Mouse (Mus musculus): ENCODE measurements around the gene Olfr195. TPM values are rescaled to one million over a fixed set of nuclear protein-coding genes. Genes with fewer than 3 reads are reported as not detected.

The Olfr195 gene
- total RNA-seq, 1 experiment, result not detected

- Histone ChIP-seq H3K36me3 (ENCODE audit: control insufficient read depth, insufficient read depth, low read length, poor library complexity, severe bottlenecking) (no peaks in the 10 kb centered on the region), H3K9me3 (ENCODE audit: control insufficient read depth, insufficient read depth, low read depth, low read length) (no peaks in the 10 kb centered on the region), H3K27ac (ENCODE audit: insufficient read depth, low read depth, low read length, poor library complexity, severe bottlenecking) (no peak overlapping the region), H3K4me3 (ENCODE audit: insufficient read depth in 1 of 2, low read depth in 1 of 2, low read length in 2 of 2, poor library complexity in 1 of 2, severe bottlenecking in 1 of 2) (no peak overlapping the region), H3K4me1 (ENCODE audit: control insufficient read depth in 2 of 2, insufficient read depth in 2 of 2, low read length in 2 of 2, poor library complexity in 1 of 2) (no peaks in the 10 kb centered on the region), H3K9ac (ENCODE audit: insufficient read depth, low read depth, low read length, poor library complexity, severe bottlenecking) (no peak overlapping the region)
- no peak for TF ChIP-seq ZC3H11A (IDR thresholded peaks at IDR 0.05; ENCODE audit: borderline replicate concordance, low read depth, low read length)
- no peak for TF ChIP-seq MAFK (IDR thresholded peaks at IDR 0.05; ENCODE audit: insufficient read depth, low read depth, low read length)
- no peak for TF ChIP-seq CHD2 (IDR thresholded peaks at IDR 0.05; ENCODE audit: low read depth, low read length)
- TF ChIP-seq HCFC1 (IDR thresholded peaks at IDR 0.05; ENCODE audit: borderline replicate concordance, insufficient read depth, low read length), result no peak
- TF ChIP-seq ZNF384 (IDR thresholded peaks at IDR 0.05; ENCODE audit: low read depth, low read length), result no peak
- DNase-seq (ENCODE audit: low read depth, low spot score), result no peak
- in situ Hi-C loops (cut with MboI; ENCODE audit: low sequenced_read_pairs in 2 of 2, unreplicated experiment in 2 of 2), result no loop called here
Observed at GRCm38 (mm10) chr16:59130740-59131139, 16.1 kb upstream of the Olfr195 start.

- no peak overlapping the region for H3K9ac ChIP-seq (ENCODE audit: insufficient read depth, low read depth, low read length, poor library complexity, severe bottlenecking)
- H3K9me3 ChIP-seq (ENCODE audit: control insufficient read depth, insufficient read depth, low read depth, low read length), result no peaks in the 10 kb centered on the region
- no peak for TF ChIP-seq CHD2 (IDR thresholded peaks at IDR 0.05; ENCODE audit: low read depth, low read length)
- TF ChIP-seq ZNF384 (IDR thresholded peaks at IDR 0.05; ENCODE audit: low read depth, low read length), result no peak
- no peak for TF ChIP-seq ZC3H11A (IDR thresholded peaks at IDR 0.05; ENCODE audit: borderline replicate concordance, low read depth, low read length)
- TF ChIP-seq HCFC1 (IDR thresholded peaks at IDR 0.05; ENCODE audit: borderline replicate concordance, insufficient read depth, low read length), result no peak
- no peak for TF ChIP-seq MAFK (IDR thresholded peaks at IDR 0.05; ENCODE audit: insufficient read depth, low read depth, low read length)
- H3K36me3 ChIP-seq (ENCODE audit: control insufficient read depth, insufficient read depth, low read length, poor library complexity, severe bottlenecking), result no peaks in the 10 kb centered on the region
- DNase-seq (ENCODE audit: low read depth, low spot score), result no peak
- H3K4me3 ChIP-seq (ENCODE audit: insufficient read depth in 1 of 2, low read depth in 1 of 2, low read length in 2 of 2, poor library complexity in 1 of 2, severe bottlenecking in 1 of 2), result no peak overlapping the region
- no peaks in the 10 kb centered on the region for H3K4me1 ChIP-seq (ENCODE audit: control insufficient read depth in 2 of 2, insufficient read depth in 2 of 2, low read length in 2 of 2, poor library complexity in 1 of 2)
- no peak overlapping the region for H3K27ac ChIP-seq (ENCODE audit: insufficient read depth, low read depth, low read length, poor library complexity, severe bottlenecking)
- in situ Hi-C loops (cut with MboI; ENCODE audit: low sequenced_read_pairs in 2 of 2, unreplicated experiment in 2 of 2), result no loop called here
Observed at GRCm38 (mm10) chr16:59141105-59141504, 5.7 kb upstream of the Olfr195 start.

GRCm38 (mm10) chr16:59151996-59152395 lies 5.2 kb downstream of the Olfr195 start:
- no peak overlapping the region for H3K9ac ChIP-seq (ENCODE audit: insufficient read depth, low read depth, low read length, poor library complexity, severe bottlenecking)
- no peak for DNase-seq (ENCODE audit: low read depth, low spot score)
- H3K27ac ChIP-seq (ENCODE audit: insufficient read depth, low read depth, low read length, poor library complexity, severe bottlenecking), result no peak overlapping the region
- H3K4me1 ChIP-seq (ENCODE audit: control insufficient read depth in 2 of 2, insufficient read depth in 2 of 2, low read length in 2 of 2, poor library complexity in 1 of 2), result no peaks in the 10 kb centered on the region
- H3K4me3 ChIP-seq (ENCODE audit: insufficient read depth in 1 of 2, low read depth in 1 of 2, low read length in 2 of 2, poor library complexity in 1 of 2, severe bottlenecking in 1 of 2), result no peak overlapping the region
- H3K36me3 ChIP-seq (ENCODE audit: control insufficient read depth, insufficient read depth, low read length, poor library complexity, severe bottlenecking), result no peaks in the 10 kb centered on the region
- in situ Hi-C loops (cut with MboI; ENCODE audit: low sequenced_read_pairs in 2 of 2, unreplicated experiment in 2 of 2), result no loop called here
- TF ChIP-seq MAFK (IDR thresholded peaks at IDR 0.05; ENCODE audit: insufficient read depth, low read depth, low read length), result no peak
- no peak for TF ChIP-seq ZNF384 (IDR thresholded peaks at IDR 0.05; ENCODE audit: low read depth, low read length)
- H3K9me3 ChIP-seq (ENCODE audit: control insufficient read depth, insufficient read depth, low read depth, low read length), result no peaks in the 10 kb centered on the region

- Histone ChIP-seq H3K4me1 (ENCODE audit: control insufficient read depth in 2 of 2, insufficient read depth in 2 of 2, low read length in 2 of 2, poor library complexity in 1 of 2) (no peaks in the 10 kb centered on the region), H3K9ac (ENCODE audit: insufficient read depth, low read depth, low read length, poor library complexity, severe bottlenecking) (no peak within 1 kb of the TSS), H3K4me3 (ENCODE audit: insufficient read depth in 1 of 2, low read depth in 1 of 2, low read length in 2 of 2, poor library complexity in 1 of 2, severe bottlenecking in 1 of 2) (no peak within 1 kb of the TSS), H3K36me3 (ENCODE audit: control insufficient read depth, insufficient read depth, low read length, poor library complexity, severe bottlenecking) (no peaks in the 10 kb centered on the region), H3K9me3 (ENCODE audit: control insufficient read depth, insufficient read depth, low read depth, low read length) (no peaks in the 10 kb centered on the region), H3K27ac (ENCODE audit: insufficient read depth, low read depth, low read length, poor library complexity, severe bottlenecking) (no peak within 1 kb of the TSS)
- DNase-seq (ENCODE audit: low read depth, low spot score), result no peak
- TF ChIP-seq ZC3H11A (IDR thresholded peaks at IDR 0.05; ENCODE audit: borderline replicate concordance, low read depth, low read length) (no peak), HCFC1 (IDR thresholded peaks at IDR 0.05; ENCODE audit: borderline replicate concordance, insufficient read depth, low read length) (no peak), CHD2 (IDR thresholded peaks at IDR 0.05; ENCODE audit: low read depth, low read length) (no peak), ZNF384 (IDR thresholded peaks at IDR 0.05; ENCODE audit: low read depth, low read length) (no peak), MAFK (IDR thresholded peaks at IDR 0.05; ENCODE audit: insufficient read depth, low read depth, low read length) (no peak)
- in situ Hi-C loops (cut with MboI; ENCODE audit: low sequenced_read_pairs in 2 of 2, unreplicated experiment in 2 of 2), result no loop called here
Observed at GRCm38 (mm10) chr16:59170354-59170753, 23.5 kb downstream of the Olfr195 start, which contains the start of gene Olfr196. Gene Olfr196, minus strand, starts transcription at chr16:59170454.

Other genes with a start within 250 kb of the Olfr195 start
- gene Olfr181, start 218.3 kb upstream of the Olfr195 start, total RNA-seq (2012; rRNA removed), result not detected in 2 replicates
- gene Olfr180, start 217.7 kb upstream of the Olfr195 start, total RNA-seq (2012; rRNA removed), result not detected in 2 replicates
- gene Olfr183, start 151.7 kb upstream of the Olfr195 start, total RNA-seq (2012; rRNA removed), result not detected in 2 replicates
- gene Olfr186, start 116.8 kb upstream of the Olfr195 start, total RNA-seq (2012; rRNA removed), result not detected in 2 replicates
- gene Olfr187, start 107.3 kb upstream of the Olfr195 start, total RNA-seq (2012; rRNA removed), result not detected in 2 replicates
- not detected in 2 replicates for gene Olfr190, start 69.0 kb upstream of the Olfr195 start, total RNA-seq (2012; rRNA removed)
- gene Olfr191, start 57.2 kb upstream of the Olfr195 start, total RNA-seq (2012; rRNA removed), result not detected in 2 replicates
- not detected in 2 replicates for gene Olfr193, start 35.2 kb upstream of the Olfr195 start, total RNA-seq (2012; rRNA removed)
- gene Olfr194, start 26.0 kb upstream of the Olfr195 start, total RNA-seq (2012; rRNA removed), result not detected in 2 replicates
- gene Olfr196, start 23.4 kb downstream of the Olfr195 start, total RNA-seq (2012; rRNA removed), result not detected in 2 replicates
- gene Olfr198, start 56.5 kb downstream of the Olfr195 start, total RNA-seq (2012; rRNA removed), result not detected in 2 replicates
- gene Olfr199, start 72.7 kb downstream of the Olfr195 start, total RNA-seq (2012; rRNA removed), result not detected in 2 replicates
- not detected in 2 replicates for gene Olfr201, start 125.6 kb downstream of the Olfr195 start, total RNA-seq (2012; rRNA removed)
- not detected in 2 replicates for gene Olfr202, start 139.7 kb downstream of the Olfr195 start, total RNA-seq (2012; rRNA removed)
- gene Olfr203, start 151.8 kb downstream of the Olfr195 start, total RNA-seq (2012; rRNA removed), result not detected in 2 replicates
- gene Olfr204, start 171.2 kb downstream of the Olfr195 start, total RNA-seq (2012; rRNA removed), result not detected in 2 replicates
- not detected in 2 replicates for gene Olfr205, start 184.1 kb downstream of the Olfr195 start, total RNA-seq (2012; rRNA removed)
- not detected in 2 replicates for gene Olfr206, start 202.2 kb downstream of the Olfr195 start, total RNA-seq (2012; rRNA removed)
- not detected in 2 replicates for gene Olfr209, start 216.9 kb downstream of the Olfr195 start, total RNA-seq (2012; rRNA removed)